20 mouse cellular contexts compared by ENCODE assay signal in the genomic region with DNA sequence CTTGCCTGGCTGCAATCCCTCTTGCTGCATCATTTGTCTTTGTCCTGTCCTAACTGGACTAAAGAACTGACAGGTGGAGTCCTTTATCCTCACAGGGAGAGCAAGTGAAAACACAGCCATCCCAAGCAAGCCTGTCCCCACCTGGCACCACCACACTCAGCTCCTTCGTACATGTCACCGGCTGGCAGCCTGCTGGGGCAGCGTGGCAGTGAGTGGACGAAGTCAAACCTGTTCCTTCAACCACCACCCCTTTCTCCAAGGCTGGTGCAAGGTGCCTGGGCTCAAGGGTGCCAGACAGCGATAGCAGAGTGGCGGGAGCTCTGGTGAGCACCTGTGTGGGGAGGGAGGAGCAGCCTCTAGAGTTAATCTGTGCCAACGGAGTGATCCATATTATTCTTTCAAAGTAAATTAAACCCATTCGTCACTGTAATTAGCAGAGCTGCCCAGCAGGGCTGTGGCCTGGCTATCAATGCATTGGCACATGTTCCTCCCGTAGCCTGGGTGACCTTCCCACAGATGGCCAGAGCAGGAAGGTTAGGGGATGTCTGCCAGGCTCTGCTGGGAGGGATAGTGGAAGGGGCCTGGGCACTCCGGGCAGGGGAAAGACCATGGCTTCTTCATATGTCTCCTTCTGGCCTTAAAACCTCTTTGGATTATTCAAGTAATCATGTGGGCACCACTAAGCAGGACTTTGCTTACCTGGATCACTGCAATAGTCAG.
"Had no signal": no experiment of that assay in that cellular context is flagged by ENCODE, and none has a peak within 500 bp of the region (broad histone marks: within the 10 kb centered on the region; RNA-seq: fewer than 3 reads in every experiment).

No protein-coding gene starts in this region.

- H3K4me3 ChIP-seq: kidney, embryonic 15.5 days; left cerebral cortex, adult 2 months; limb, embryonic 10.5 days; limb, embryonic 13.5 days; liver, embryonic 12.5 days; liver, embryonic 15.5 days; lung, embryonic 15.5 days; megakaryocyte, embryonic 14.5 days; midbrain, embryonic 15.5 days had no signal

- H3K9me3 ChIP-seq: kidney, embryonic 15.5 days; limb, embryonic 10.5 days; limb, embryonic 13.5 days; liver, embryonic 12.5 days; liver, embryonic 15.5 days; lung, embryonic 15.5 days; megakaryocyte, embryonic 14.5 days; midbrain, embryonic 15.5 days had no signal

- ATAC-seq: liver, embryonic 12.5 days; midbrain, embryonic 15.5 days had no signal

- H3K36me3 ChIP-seq: kidney, embryonic 15.5 days; limb, embryonic 10.5 days; limb, embryonic 13.5 days; liver, embryonic 12.5 days; liver, embryonic 15.5 days; lung, embryonic 15.5 days; midbrain, embryonic 15.5 days had no signal

- H3K27ac ChIP-seq: kidney, embryonic 15.5 days; left cerebral cortex, adult 2 months; limb, embryonic 10.5 days; limb, embryonic 13.5 days; liver, embryonic 12.5 days; liver, embryonic 15.5 days; lung, embryonic 15.5 days; midbrain, embryonic 15.5 days; stomach, postnatal 0 days had no signal

- H3K4me1 ChIP-seq: liver, embryonic 12.5 days; liver, embryonic 15.5 days; lung, embryonic 15.5 days had no signal

- H3K9ac ChIP-seq: kidney, embryonic 15.5 days; limb, embryonic 13.5 days; liver, embryonic 12.5 days; liver, embryonic 15.5 days; lung, embryonic 15.5 days; midbrain, embryonic 15.5 days had no signal

- DNase-seq: kidney, adult 8-10 months; kidney, postnatal 10 days; kidney, postnatal 36 days; layer of hippocampus, postnatal 36 days; liver; lung, adult 18-20 months; lung, postnatal 10 days; lung, postnatal 36 days; thymus, postnatal 36 days had no signal

- H3K4me2 ChIP-seq: kidney, embryonic 15.5 days; limb, embryonic 13.5 days; liver, embryonic 12.5 days; liver, embryonic 15.5 days; lung, embryonic 15.5 days; midbrain, embryonic 11.5 days; midbrain, embryonic 15.5 days had no signal
